Mouse (Mus musculus) brain, embryonic 18.5 days (tissue): ENCODE results near the gene Nedd4.
"Not testable (repeated sequence)": the region's sequence is repeated elsewhere in the genome, so short reads cannot be mapped to it uniquely, and the experiment has no call there.

Experiments
- DNase-seq: peaks from one replicate; pipeline ENCODE4 v3.0.0-alpha.2; 2012; ENCODE audit warnings: low read depth, low spot score

Nedd4 gene

DNA sequence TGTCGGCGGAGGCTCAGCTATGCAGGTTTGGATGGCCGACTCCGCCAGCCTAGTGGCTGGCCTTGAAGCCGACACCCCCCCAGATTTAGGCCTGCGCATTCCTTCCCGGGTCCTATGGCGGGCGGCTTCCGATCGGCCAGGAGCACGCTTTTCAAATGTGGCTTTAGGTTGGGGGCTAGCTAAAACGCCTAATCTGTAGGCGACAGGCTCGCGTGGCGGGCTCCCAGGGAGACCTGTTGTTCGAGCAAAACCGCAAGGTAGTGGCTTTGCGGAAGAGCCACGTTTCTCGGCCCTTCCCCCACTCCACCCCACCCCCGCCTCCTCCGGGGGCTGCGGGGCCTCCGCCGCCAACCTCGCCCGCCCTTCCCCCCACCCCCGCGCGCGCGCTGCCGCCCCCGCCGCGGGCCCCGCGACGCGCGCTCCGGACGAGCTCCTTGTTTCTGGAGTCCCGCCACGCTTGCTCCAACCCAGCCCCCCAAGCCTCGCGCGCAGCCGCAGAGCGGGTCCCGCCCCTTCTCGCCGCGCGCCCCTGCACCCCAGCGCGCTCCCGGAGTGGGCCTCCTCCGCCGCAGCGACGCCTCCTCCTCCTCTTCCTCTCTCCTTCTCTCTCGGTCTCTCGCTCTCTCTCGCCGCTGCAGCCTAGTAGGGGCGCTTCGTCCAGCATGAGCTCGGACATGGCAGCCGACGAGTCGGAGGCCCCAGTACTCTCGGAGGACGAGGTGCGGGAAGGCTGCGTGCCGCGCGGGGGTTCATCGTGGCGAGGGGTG is at the start of gene Nedd4:
TSS of gene Nedd4 (plus strand) at position 452 of the 767 bp plus-strand sequence.
- DNase-seq: peak; percentile 89

- DNase-seq: no peak
Observed at GRCm38 (mm10) chr9:72613884-72614283, 48.3 kb upstream of the Nedd4 start.

DNA sequence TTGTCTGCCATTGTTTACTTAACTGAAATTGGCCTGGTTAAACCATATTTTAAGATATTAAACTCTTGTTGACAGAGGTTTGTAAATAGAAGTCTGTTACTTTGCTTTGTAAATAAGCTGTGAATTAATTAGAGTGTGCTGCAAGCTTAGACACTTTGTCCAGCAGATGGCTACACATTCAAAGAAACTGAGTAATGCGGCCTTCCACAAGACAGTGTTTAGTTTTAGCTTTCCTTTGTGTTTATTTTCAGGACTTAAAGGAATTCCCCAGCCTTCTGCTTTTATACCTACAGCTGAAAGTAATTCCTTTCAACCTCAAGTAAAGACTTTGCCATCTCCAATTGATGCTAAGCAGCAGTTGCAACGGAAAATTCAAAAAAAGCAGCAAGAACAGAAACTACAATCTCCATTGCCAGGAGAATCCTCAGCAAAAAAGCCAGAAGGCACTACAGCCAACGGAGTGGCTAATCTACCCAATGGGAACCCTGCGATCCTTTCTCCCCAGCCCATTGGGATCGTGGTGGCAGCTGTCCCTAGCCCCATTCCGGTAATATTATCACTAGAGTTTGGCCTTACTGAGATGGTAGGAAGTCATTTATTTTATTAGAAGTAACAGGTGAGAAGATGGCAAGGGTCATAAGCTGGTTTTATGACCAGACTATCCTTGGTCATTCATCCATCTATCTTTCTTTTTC is 47.2 kb upstream of the Nedd4 start:
- no peak for DNase-seq

- DNase-seq: no peak
Observed at GRCm38 (mm10) chr9:72618037-72618436, 44.1 kb upstream of the Nedd4 start.

- DNase-seq: no peak
Observed at GRCm38 (mm10) chr9:72623605-72624004, 38.5 kb upstream of the Nedd4 start.

GRCm38 (mm10) chr9:72627598-72627997 is 34.5 kb upstream of the Nedd4 start:
- DNase-seq: no peak

DNA sequence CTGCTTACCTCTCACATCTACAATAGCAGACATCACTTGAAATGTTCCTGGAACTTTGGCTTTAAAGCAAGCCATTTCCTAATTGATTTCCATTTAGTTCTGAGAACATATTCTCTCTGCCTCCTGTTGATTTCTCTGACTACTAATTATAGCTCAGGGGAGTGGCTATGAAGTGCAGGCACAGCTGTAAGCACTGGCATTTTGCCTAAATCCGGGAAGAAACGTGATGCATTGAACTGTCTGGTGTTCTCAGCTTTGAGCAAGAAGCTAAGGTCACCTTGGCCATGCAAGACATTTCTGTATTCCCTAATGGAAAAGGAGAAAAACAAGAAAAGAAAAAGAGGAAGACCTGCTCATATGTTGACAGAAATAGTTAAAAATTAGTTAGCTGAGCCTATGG is 33.6 kb upstream of the Nedd4 start:
- DNase-seq: no peak

GRCm38 (mm10) chr9:72632198-72632597 is 29.9 kb upstream of the Nedd4 start:
- DNase-seq: no peak

DNA sequence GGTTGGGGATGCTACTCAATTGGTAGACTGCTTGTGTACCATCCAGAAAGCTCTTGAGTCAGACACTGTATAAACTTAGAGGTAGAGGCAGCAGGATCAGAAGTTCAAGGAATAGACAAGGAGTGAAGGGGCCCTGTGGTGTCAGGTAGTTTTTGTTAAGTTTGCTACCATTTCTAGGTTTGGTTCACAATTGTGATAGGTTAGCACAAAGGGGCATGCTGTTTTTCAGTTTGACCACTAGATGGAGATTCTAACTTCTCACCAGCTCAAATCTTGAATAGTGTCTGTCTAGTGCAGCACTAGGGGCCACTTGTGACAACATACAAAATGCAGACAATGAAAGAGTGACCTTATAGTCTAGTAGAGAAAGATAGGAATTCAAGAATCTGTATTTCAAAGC is 27.0 kb upstream of the Nedd4 start:
- no peak for DNase-seq

DNA sequence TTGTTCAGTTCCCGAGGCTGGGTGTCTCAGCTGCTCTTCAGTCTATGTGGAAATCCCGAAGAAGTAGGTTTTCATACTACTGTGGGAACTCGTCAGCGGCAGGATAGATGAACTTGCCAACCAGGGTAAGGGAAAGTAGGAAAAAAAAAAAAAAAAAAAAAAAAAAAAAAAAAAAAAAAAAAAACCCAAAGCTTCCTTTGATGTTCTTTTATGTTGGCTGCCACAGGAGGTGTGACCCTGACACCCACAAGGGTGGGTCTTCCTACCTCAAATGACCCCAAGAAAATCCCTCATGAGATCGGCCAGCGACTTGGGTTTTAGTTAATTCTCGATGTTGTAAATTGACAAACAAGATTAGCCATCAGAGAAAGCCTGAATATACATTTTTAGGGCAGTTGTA is 25.6 kb upstream of the Nedd4 start:
- no peak for DNase-seq

- no peak for DNase-seq
Observed at GRCm38 (mm10) chr9:72637243-72637642, 24.9 kb upstream of the Nedd4 start.

DNA sequence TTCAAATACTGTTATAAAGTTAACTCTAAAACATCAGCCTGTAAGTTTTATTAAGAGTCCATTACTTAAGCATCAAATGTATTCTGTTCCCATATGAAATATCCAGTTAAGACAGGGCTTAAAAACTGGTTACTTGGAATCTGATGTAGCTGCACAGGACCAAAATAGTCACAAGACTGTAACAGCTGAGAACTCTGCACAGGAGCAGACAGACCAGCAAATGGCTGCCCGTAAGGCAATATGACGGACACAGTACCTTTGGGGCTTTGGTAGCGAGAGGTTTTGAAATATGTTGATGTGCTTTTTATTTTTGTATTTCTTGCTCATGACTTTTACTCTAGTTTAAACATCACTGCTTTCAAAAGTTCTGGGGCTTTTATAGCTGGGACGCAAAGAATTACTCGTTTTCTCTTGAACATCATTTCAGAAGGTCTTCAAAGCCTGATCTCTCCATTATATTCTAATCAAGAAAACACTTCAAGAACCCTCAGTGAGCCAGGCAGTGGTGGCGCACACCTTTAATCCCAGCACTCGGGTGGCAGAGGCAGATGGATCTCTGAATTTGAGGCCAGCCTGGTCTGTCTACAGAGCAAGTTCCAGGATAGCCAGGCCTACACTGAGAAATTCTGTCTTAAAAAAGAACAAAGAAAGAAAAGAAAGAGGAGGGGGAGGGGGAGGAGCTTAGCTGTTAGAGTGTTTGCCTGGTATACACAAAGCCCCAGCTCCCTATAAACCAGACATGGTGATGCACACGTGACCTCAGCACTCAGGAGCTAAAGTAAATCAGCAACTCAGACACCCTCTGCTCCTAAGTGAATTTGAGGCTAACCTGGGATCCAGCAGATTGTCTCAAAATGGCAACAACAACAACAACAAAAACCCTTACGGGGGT is 22.9 kb upstream of the Nedd4 start:
- no peak for DNase-seq

DNA sequence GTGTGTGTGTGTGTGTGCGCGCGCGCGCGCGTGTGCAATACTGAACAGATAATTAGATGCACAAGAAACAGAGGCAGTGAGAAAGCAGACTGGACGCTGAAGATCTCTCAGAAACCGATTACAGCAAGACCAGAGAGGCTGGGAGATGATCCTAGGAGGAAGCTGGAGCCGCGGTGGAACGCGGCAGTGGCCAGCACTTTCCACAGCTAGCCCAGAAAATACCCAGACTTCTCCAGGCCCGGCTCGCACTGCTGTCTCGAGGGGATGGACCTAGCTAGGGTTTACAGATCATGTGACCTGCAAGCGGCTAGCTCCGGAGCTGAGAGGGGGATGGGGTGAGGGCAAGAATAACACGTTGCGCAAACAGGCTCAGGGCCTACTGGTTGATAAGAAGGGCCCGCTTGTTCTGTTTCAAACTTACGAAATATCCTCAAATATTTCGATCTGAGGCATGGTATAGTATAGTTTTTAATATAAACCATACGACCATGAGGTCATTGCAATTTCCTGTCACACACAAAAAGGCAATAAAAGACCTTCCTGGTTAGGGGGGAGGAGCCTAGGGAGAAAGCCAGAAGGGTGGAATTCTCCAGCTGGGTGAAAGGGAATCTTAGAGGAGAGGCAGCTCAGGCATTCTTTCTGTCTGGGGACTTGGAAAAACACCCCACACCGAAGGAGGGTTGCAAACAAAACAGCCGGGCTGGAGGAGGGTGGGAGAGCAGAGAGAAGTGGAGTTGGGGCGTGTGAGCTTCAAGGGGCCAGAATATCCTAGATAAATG is 22.1 kb upstream of the Nedd4 start:
- DNase-seq: peak; percentile 66

DNA sequence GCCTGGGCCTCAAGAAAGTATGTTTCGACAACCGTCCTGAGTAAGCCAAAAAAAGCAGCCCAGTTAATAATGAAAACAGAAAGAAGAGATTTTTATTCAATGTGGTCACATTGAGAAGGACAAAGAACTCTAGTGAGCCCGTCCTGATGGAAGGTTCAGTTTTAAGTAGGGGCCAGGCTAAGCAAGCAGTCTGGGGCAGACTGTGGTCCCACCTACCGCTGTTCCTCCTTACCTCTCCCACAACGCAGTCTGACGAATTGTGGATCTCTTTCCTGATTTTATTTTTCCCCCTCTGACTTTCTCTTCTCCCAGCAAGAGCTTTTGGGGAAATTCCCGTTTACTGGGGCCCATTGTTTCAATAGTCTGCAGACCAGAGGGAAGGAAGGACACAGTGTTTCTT is 21.5 kb upstream of the Nedd4 start:
- no peak for DNase-seq

- no peak for DNase-seq
Observed at GRCm38 (mm10) chr9:72641093-72641680, 21.0 kb upstream of the Nedd4 start.

- DNase-seq: not testable (repeated sequence)
Observed at GRCm38 (mm10) chr9:72642756-72643447, 19.2 kb upstream of the Nedd4 start.

DNA sequence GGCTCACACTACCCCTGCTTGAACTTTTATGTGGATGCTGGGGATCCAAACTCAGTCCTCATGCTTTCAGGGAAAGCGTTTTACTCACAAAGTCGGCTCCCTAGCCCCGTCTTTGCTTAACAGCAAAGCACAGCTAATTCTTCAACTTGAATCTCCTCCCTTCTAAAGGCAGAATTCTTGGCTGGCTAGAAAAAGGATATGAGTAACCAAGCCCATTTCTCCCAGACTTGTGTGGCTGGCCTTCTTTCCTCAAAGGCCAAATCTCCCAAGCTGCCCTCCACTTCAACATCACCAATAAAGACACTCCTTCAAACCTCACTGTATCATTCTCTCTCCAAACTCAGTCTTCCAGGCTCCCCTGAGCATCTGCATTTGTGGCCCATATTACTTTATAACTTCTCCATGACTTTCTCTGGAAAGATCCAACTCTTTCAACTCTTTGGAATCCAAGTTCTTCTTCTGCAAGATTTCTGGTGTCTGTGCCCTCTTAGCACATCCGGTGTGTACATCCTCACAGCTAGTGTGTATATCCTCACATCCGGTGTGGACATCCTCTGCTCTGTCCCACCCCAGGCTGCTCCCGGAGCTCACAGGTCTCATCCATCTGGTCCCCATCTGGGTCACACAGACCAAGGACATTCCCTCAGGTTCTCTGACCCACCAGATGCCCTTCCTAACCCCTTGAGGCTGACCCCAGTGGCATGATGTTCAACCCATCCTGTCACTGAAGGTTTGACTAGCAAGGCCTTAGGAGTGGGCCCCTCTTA is 18.3 kb upstream of the Nedd4 start:
- no peak for DNase-seq

DNA sequence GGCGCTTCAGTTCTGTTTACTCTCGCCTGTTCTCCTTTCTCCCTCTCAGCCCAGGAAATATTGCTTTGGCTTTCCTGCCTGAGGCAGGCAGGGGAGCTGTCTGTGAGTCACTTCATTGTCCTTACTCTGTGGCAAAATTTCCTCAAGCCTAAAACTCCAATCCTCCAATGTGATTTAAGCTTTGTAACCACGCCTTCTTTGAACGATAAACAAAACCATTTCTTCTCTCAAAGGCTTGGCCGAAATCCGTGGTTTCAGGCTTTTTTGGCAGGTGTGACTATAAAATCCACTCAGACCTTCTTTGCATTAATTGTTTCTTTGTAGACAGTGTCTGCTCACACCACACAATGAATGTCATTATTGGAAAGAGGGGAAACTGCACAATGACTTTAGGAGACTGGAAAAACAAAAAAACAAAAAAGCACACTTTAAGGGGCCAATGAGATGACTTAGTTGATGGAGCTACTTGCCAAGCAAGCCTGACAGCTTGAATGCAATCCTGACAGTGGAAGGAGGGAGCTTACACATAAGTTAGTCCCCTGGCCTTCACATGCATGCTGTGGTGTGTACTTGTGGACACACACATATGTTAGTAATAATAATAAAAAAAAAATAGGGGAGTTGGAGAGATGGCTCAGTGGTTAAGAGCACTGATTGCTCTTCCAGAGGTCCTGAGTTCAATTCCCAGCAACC is 17.6 kb upstream of the Nedd4 start:
- DNase-seq: no peak

DNA sequence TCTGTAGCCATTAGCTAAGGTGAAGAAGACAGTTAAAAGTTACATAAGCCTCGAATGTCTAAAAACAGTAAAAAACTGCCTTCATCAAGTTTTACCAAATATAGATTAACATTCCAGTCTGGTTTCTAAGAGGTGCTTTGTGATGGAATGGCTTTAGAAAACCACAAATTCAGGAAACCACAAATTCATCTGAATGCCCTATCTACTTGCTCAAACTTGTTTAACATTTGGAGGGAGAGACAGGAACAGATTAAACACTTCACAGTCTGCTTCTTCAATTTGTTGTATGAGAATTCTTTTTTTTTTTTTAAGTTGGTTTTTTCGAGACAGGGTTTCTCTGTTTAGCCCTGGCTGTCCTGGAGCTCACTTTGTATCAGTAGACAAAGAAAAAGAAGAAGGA is 12.4 kb upstream of the Nedd4 start:
- DNase-seq: no peak
